Mouse (Mus musculus): ENCODE data around the gene Phactr3. TPM values are rescaled to one million over a fixed set of nuclear protein-coding genes. Genes with fewer than 3 reads are reported as not detected.

Gene Phactr3
- polyA plus RNA-seq, 1 experiment = 0.20 TPM

- Histone ChIP-seq H3K4me1 (ENCODE audit: control insufficient read depth, insufficient read depth, low read length) (no peaks in the 10 kb centered on the region), H3K4me3 (replicated peaks; ENCODE audit: extremely low read depth, low read depth, low read length) (no peak overlapping the region)
- no peak for DNase-seq
- 85% methylated on average over 5 of the region's 5 CpGs for WGBS
- TF ChIP-seq POLR2A (IDR thresholded peaks at IDR 0.05; ENCODE audit: borderline replicate concordance, extremely low read depth, low read depth, low read length) = no peak
- no peak for TF ChIP-seq CTCF (IDR thresholded peaks at IDR 0.05; ENCODE audit: insufficient read depth, low read length)
Observed at GRCm38 (mm10) chr2:178131606-178132365, 13.0 kb downstream of the Phactr3 start.

- TF ChIP-seq POLR2A (IDR thresholded peaks at IDR 0.05; ENCODE audit: borderline replicate concordance, extremely low read depth, low read depth, low read length) (no peak), CTCF (IDR thresholded peaks at IDR 0.05; ENCODE audit: insufficient read depth, low read length) (no peak)
- no peaks in the 10 kb centered on the region for H3K4me1 ChIP-seq (ENCODE audit: control insufficient read depth, insufficient read depth, low read length)
- DNase-seq = no peak
Observed at GRCm38 (mm10) chr2:178135713-178136112, 16.9 kb downstream of the Phactr3 start.

GRCm38 (mm10) chr2:178137518-178137917, 18.7 kb downstream of the Phactr3 start:
- DNase-seq = peak; percentile 28
- TF ChIP-seq CTCF (IDR thresholded peaks at IDR 0.05; ENCODE audit: insufficient read depth, low read length) = peak; percentile 97
- TF ChIP-seq POLR2A (IDR thresholded peaks at IDR 0.05; ENCODE audit: borderline replicate concordance, extremely low read depth, low read depth, low read length) = no peak
- no peaks in the 10 kb centered on the region for H3K4me1 ChIP-seq (ENCODE audit: control insufficient read depth, insufficient read depth, low read length)
- no peak overlapping the region for H3K4me3 ChIP-seq (replicated peaks; ENCODE audit: extremely low read depth, low read depth, low read length)
- WGBS = 6% methylated on average over 3 of the region's 3 CpGs

More at GRCm38 (mm10) chr2:178135713-178136112, 16.9 kb downstream of the Phactr3 start:
- WGBS = 48% methylated on average over 4 of the region's 4 CpGs
- H3K4me3 ChIP-seq (replicated peaks; ENCODE audit: extremely low read depth, low read depth, low read length) = no peak overlapping the region

GRCm38 (mm10) chr2:178141489-178141922, 22.7 kb downstream of the Phactr3 start:
- no peak for DNase-seq
- 8% methylated on average over 10 of the region's 10 CpGs for WGBS
- Histone ChIP-seq H3K4me1 (ENCODE audit: control insufficient read depth, insufficient read depth, low read length) (no peaks in the 10 kb centered on the region), H3K4me3 (replicated peaks; ENCODE audit: extremely low read depth, low read depth, low read length) (no peak overlapping the region)
- TF ChIP-seq CTCF (IDR thresholded peaks at IDR 0.05; ENCODE audit: insufficient read depth, low read length) (no peak), POLR2A (IDR thresholded peaks at IDR 0.05; ENCODE audit: borderline replicate concordance, extremely low read depth, low read depth, low read length) (no peak)

- no peak for DNase-seq
- WGBS = 10% methylated on average over 42 of the region's 42 CpGs
- TF ChIP-seq POLR2A (IDR thresholded peaks at IDR 0.05; ENCODE audit: borderline replicate concordance, extremely low read depth, low read depth, low read length) (no peak), CTCF (IDR thresholded peaks at IDR 0.05; ENCODE audit: insufficient read depth, low read length) (no peak)
- H3K4me3 ChIP-seq (replicated peaks; ENCODE audit: extremely low read depth, low read depth, low read length) = no peak overlapping the region
- no peaks in the 10 kb centered on the region for H3K4me1 ChIP-seq (ENCODE audit: control insufficient read depth, insufficient read depth, low read length)
Observed at GRCm38 (mm10) chr2:178142291-178143023, 23.7 kb downstream of the Phactr3 start.

- DNase-seq = no peak
- Histone ChIP-seq H3K4me1 (ENCODE audit: control insufficient read depth, insufficient read depth, low read length) (no peaks in the 10 kb centered on the region), H3K4me3 (replicated peaks; ENCODE audit: extremely low read depth, low read depth, low read length) (no peak overlapping the region)
- TF ChIP-seq CTCF (IDR thresholded peaks at IDR 0.05; ENCODE audit: insufficient read depth, low read length) (no peak), POLR2A (IDR thresholded peaks at IDR 0.05; ENCODE audit: borderline replicate concordance, extremely low read depth, low read depth, low read length) (no peak)
- WGBS = 19% methylated on average over 3 of the region's 3 CpGs
Observed at GRCm38 (mm10) chr2:178143024-178143415, 24.2 kb downstream of the Phactr3 start.

- WGBS = 53% methylated on average over 1 of the region's 1 CpGs
- Histone ChIP-seq H3K4me3 (replicated peaks; ENCODE audit: extremely low read depth, low read depth, low read length) (no peak overlapping the region), H3K4me1 (ENCODE audit: control insufficient read depth, insufficient read depth, low read length) (no peaks in the 10 kb centered on the region)
- TF ChIP-seq POLR2A (IDR thresholded peaks at IDR 0.05; ENCODE audit: borderline replicate concordance, extremely low read depth, low read depth, low read length) (no peak), CTCF (IDR thresholded peaks at IDR 0.05; ENCODE audit: insufficient read depth, low read length) (no peak)
- no peak for DNase-seq
Observed at GRCm38 (mm10) chr2:178143898-178144297, 25.1 kb downstream of the Phactr3 start.

- DNase-seq = no peak
- TF ChIP-seq CTCF (IDR thresholded peaks at IDR 0.05; ENCODE audit: insufficient read depth, low read length) (no peak), POLR2A (IDR thresholded peaks at IDR 0.05; ENCODE audit: borderline replicate concordance, extremely low read depth, low read depth, low read length) (no peak)
- Histone ChIP-seq H3K4me3 (replicated peaks; ENCODE audit: extremely low read depth, low read depth, low read length) (no peak overlapping the region), H3K4me1 (ENCODE audit: control insufficient read depth, insufficient read depth, low read length) (no peaks in the 10 kb centered on the region)
- WGBS = 27% methylated on average over 1 of the region's 1 CpGs
Observed at GRCm38 (mm10) chr2:178149312-178149711, 30.5 kb downstream of the Phactr3 start.

- Histone ChIP-seq H3K4me3 (replicated peaks; ENCODE audit: extremely low read depth, low read depth, low read length) (no peak overlapping the region), H3K4me1 (ENCODE audit: control insufficient read depth, insufficient read depth, low read length) (no peaks in the 10 kb centered on the region)
- no peak for DNase-seq
- TF ChIP-seq POLR2A (IDR thresholded peaks at IDR 0.05; ENCODE audit: borderline replicate concordance, extremely low read depth, low read depth, low read length) (no peak), CTCF (IDR thresholded peaks at IDR 0.05; ENCODE audit: insufficient read depth, low read length) (no peak)
- WGBS = 77% methylated on average over 5 of the region's 5 CpGs
Observed at GRCm38 (mm10) chr2:178150697-178151096, 31.9 kb downstream of the Phactr3 start.

All from lung, adult 2 months (tissue).